Mouse (Mus musculus): ENCODE data around the gene Tmem206. TPM values are rescaled to one million over a fixed set of nuclear protein-coding genes. Genes with fewer than 3 reads are reported as not detected.
A peak's percentile ranks its signal among the peaks of the same experiment; 100 is the strongest.

Gene Tmem206
- polyA plus RNA-seq, 1 experiment: 22.2 TPM

DNA sequence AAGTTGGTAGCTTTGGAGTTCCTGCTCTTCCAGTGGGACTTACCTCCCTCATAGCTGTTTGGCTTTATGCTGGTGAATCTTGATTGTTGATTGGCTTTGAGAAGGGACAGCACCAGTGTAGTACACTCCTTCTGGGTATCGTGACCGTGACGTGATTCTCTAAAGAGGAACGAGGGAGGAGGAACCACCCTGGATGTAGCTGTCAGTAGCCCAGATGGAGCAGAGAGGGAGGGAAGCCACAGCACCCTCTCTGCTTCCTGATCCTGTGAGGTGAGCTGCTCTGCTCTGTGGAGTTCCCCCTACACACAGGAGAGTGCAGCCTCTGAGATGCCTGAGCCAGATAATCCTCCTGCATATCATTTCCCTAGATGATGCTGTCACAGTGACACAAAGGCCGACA, 8.8 kb downstream of the Tmem206 start:
- Histone ChIP-seq H3K27me3 (replicated peaks; ENCODE audit: control insufficient read depth, insufficient read depth, low read length) (no peaks in the 10 kb centered on the region), H3K36me3 (ENCODE audit: control insufficient read depth, insufficient read depth, low read length) (no peaks in the 10 kb centered on the region), H3K4me3 (ENCODE audit: insufficient read depth, low read depth, low read length) (no peak overlapping the region), H3K4me1 (ENCODE audit: control insufficient read depth, insufficient read depth, low read length) (peaks cover 4% of the 10 kb centered on the region; the same call in 1 of the 2 replicates), H3K27ac (ENCODE audit: insufficient read depth, low read depth, low read length) (no peak overlapping the region)
- TF ChIP-seq POLR2A (IDR thresholded peaks at IDR 0.05; ENCODE audit: low read depth, low read length) (no peak), CTCF (conservative IDR thresholded peaks at IDR 0.05; ENCODE audit: insufficient read depth, insufficient read length, low read depth, low read length) (no peak)
- no peak for DNase-seq
- WGBS: 78% methylated on average over 5 of the region's 5 CpGs

DNA sequence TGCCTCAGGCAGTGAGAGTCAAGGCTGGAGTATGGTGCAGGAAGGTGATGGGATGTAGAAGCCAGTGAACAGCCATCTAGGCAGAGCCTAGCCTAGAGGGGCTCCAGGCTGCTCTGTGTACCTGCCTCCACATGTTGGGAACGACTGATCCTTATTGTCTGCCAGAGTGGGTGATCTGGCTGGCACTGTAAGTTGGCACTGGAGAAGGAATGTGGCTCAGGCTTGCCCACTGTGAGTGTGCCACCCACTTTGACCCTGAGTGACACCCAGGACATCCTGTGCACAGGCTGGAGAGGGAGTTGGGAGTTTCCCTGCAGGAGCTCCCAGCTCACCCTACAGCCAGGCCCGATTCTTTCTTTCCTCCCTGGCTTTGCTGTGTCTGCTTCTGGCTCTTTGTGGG, 14.2 kb downstream of the Tmem206 start:
- WGBS: 56% methylated on average over 2 of the region's 2 CpGs
- Histone ChIP-seq H3K4me3 (ENCODE audit: insufficient read depth, low read depth, low read length) (no peak overlapping the region), H3K27me3 (replicated peaks; ENCODE audit: control insufficient read depth, insufficient read depth, low read length) (no peaks in the 10 kb centered on the region), H3K36me3 (ENCODE audit: control insufficient read depth, insufficient read depth, low read length) (no peaks in the 10 kb centered on the region), H3K27ac (ENCODE audit: insufficient read depth, low read depth, low read length) (no peak overlapping the region), H3K4me1 (ENCODE audit: control insufficient read depth, insufficient read depth, low read length) (0 out of 2 replicates have a peak, but pooled peaks cover 4% of the 10 kb centered on the region)
- TF ChIP-seq POLR2A (IDR thresholded peaks at IDR 0.05; ENCODE audit: low read depth, low read length) (no peak), CTCF (conservative IDR thresholded peaks at IDR 0.05; ENCODE audit: insufficient read depth, insufficient read length, low read depth, low read length) (no peak)
- DNase-seq: peak; percentile 30

DNA sequence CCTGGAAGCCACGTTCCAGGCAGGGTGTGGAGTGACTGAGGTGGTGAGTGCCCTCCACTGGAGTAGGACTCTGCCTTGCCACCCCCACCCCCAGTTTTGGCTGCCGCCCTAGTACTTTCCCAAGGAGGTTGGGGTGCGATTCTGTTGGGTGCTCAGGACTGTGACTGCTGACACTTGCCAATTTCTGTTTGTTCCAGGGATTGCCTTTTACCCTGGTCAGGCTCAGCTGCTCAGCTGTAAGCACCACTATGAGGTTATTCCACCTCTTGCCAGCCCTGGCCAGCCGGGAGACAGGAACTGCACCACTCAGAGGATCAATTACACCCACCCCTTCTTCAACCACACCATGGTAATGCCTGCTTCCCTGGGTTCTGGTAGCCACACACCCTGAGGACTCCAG, 14.8 kb downstream of the Tmem206 start:
- H3K27me3 ChIP-seq (replicated peaks; ENCODE audit: control insufficient read depth, insufficient read depth, low read length): no peaks in the 10 kb centered on the region
- no peak overlapping the region for H3K4me3 ChIP-seq (ENCODE audit: insufficient read depth, low read depth, low read length)
- H3K27ac ChIP-seq (ENCODE audit: insufficient read depth, low read depth, low read length): no peak overlapping the region
- TF ChIP-seq CTCF (conservative IDR thresholded peaks at IDR 0.05; ENCODE audit: insufficient read depth, insufficient read length, low read depth, low read length) (no peak), POLR2A (IDR thresholded peaks at IDR 0.05; ENCODE audit: low read depth, low read length) (no peak)
- H3K36me3 ChIP-seq (ENCODE audit: control insufficient read depth, insufficient read depth, low read length): no peaks in the 10 kb centered on the region
- 0 out of 2 replicates have a peak, but pooled peaks cover 4% of the 10 kb centered on the region for H3K4me1 ChIP-seq (ENCODE audit: control insufficient read depth, insufficient read depth, low read length)
- DNase-seq: peak; percentile 74
- WGBS: 56% methylated on average over 4 of the region's 4 CpGs

DNA sequence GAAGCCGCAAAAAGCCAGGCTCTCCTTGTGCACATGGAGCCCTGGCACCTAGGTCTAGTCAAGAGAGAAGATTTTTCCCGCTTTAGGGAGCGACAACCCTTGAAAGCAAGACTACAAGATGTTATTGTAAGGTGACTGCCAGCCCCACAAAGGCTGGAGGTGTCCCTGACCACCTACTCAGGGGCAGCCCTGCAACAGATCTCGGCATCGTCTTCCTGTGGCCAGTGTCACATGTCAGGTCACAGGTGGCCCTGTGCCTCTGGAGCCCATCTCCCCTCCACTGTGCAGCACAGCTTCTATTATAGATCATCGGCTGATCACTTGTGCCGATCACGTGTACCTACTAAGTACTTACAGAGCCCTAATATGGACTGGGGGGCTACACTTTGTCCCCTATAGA, 21.9 kb downstream of the Tmem206 start:
- Histone ChIP-seq H3K27me3 (replicated peaks; ENCODE audit: control insufficient read depth, insufficient read depth, low read length) (no peaks in the 10 kb centered on the region), H3K27ac (ENCODE audit: insufficient read depth, low read depth, low read length) (no peak overlapping the region), H3K4me3 (ENCODE audit: insufficient read depth, low read depth, low read length) (no peak overlapping the region), H3K4me1 (ENCODE audit: control insufficient read depth, insufficient read depth, low read length) (no peaks in the 10 kb centered on the region), H3K36me3 (ENCODE audit: control insufficient read depth, insufficient read depth, low read length) (peaks cover 6% of the 10 kb centered on the region)
- WGBS: 88% methylated on average over 8 of the region's 8 CpGs
- DNase-seq: no peak
- no peak for TF ChIP-seq CTCF (conservative IDR thresholded peaks at IDR 0.05; ENCODE audit: insufficient read depth, insufficient read length, low read depth, low read length)
- no peak for TF ChIP-seq POLR2A (IDR thresholded peaks at IDR 0.05; ENCODE audit: low read depth, low read length)

DNA sequence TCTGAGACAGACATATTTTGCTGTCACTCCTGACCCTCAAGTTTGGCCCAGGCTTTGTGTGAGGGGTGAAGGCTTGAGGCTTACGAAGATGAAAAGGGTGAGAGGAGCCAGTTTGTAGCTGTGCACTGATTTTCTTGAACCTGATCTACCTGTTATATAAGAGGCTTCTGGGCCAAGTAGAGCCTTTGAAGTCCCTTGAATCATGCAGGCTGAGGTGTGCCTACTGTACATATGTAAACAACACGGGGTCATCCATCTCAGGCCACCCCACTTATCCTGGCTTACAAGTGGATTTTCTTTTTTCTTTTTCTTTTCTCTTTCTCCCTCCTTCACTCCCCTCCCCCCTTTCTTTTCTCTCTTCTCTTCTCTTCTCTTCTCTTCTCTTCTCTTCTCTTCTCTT, 22.9 kb downstream of the Tmem206 start:
- whole genome bisulfite sequencing: 80% methylated on average over 2 of the region's 2 CpGs
- H3K4me1 ChIP-seq (ENCODE audit: control insufficient read depth, insufficient read depth, low read length): no peaks in the 10 kb centered on the region

DNA sequence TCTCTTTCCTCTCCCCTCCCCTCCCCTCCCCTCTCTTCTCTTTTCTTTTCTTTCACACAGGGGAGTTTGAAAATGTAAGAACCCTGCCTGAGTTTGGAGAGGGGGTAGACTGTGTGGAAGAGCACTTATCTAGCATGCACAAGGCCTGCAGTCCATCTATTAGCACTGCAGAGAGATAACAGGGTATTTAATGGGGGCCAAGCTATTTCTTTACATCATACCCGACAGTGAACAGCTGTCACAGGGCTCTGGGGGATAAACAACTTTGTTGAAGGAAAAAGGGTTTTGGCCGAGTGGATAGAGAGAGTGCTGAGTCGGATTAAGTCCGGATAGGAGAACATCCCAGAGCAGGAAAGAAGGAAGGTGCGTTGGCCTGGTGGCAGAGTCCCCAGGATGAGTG, 23.3 kb downstream of the Tmem206 start:
- Histone ChIP-seq H3K27ac (ENCODE audit: insufficient read depth, low read depth, low read length) (no peak overlapping the region), H3K27me3 (replicated peaks; ENCODE audit: control insufficient read depth, insufficient read depth, low read length) (no peaks in the 10 kb centered on the region), H3K4me3 (ENCODE audit: insufficient read depth, low read depth, low read length) (no peak overlapping the region), H3K36me3 (ENCODE audit: control insufficient read depth, insufficient read depth, low read length) (peaks cover 10% of the 10 kb centered on the region), H3K4me1 (ENCODE audit: control insufficient read depth, insufficient read depth, low read length) (no peaks in the 10 kb centered on the region)
- DNase-seq: no peak
- no peak for TF ChIP-seq POLR2A (IDR thresholded peaks at IDR 0.05; ENCODE audit: low read depth, low read length)
- no peak for TF ChIP-seq CTCF (conservative IDR thresholded peaks at IDR 0.05; ENCODE audit: insufficient read depth, insufficient read length, low read depth, low read length)
- 59% methylated on average over 5 of the region's 5 CpGs for WGBS

More for the DNA sequence above, 22.9 kb downstream of the Tmem206 start:
- peaks cover 10% of the 10 kb centered on the region for H3K36me3 ChIP-seq (ENCODE audit: control insufficient read depth, insufficient read depth, low read length)
- H3K27me3 ChIP-seq (replicated peaks; ENCODE audit: control insufficient read depth, insufficient read depth, low read length): no peaks in the 10 kb centered on the region
- TF ChIP-seq CTCF (conservative IDR thresholded peaks at IDR 0.05; ENCODE audit: insufficient read depth, insufficient read length, low read depth, low read length) (no peak), POLR2A (IDR thresholded peaks at IDR 0.05; ENCODE audit: low read depth, low read length) (no peak)
- no peak overlapping the region for H3K4me3 ChIP-seq (ENCODE audit: insufficient read depth, low read depth, low read length)
- no peak overlapping the region for H3K27ac ChIP-seq (ENCODE audit: insufficient read depth, low read depth, low read length)
- DNase-seq: no peak

DNA sequence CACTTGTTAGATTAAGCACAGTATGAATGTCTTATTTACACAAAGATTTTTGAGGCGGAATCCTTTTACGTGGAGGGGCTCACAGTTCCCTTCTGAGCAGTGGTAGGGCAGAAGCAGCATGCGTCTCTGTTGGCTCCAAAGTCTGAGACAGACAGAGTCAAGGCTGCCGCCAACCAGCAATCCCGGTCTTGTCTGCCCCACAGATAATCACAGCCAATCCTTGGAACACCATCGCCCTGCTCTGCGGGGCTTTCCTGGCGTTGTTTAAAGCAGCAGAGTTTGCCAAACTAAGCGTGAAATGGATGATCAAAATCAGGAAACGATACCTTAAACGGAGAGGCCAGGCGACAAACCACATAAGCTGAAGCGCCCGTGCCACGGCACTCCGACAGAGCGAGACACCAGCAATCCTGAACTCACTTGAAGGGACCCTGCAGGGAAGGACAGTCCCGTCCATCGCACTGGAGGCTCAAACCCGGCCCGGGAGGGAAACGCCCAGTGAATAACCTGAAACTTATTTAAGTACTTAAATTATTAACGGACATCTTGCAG, 23.9 kb downstream of the Tmem206 start:
- H3K27me3 ChIP-seq (replicated peaks; ENCODE audit: control insufficient read depth, insufficient read depth, low read length): no peaks in the 10 kb centered on the region
- TF ChIP-seq CTCF (conservative IDR thresholded peaks at IDR 0.05; ENCODE audit: insufficient read depth, insufficient read length, low read depth, low read length) (no peak), POLR2A (IDR thresholded peaks at IDR 0.05; ENCODE audit: low read depth, low read length) (no peak)
- no peak overlapping the region for H3K27ac ChIP-seq (ENCODE audit: insufficient read depth, low read depth, low read length)
- DNase-seq: no peak
- H3K4me1 ChIP-seq (ENCODE audit: control insufficient read depth, insufficient read depth, low read length): no peaks in the 10 kb centered on the region
- 73% methylated on average over 23 of the region's 23 CpGs for WGBS
- H3K4me3 ChIP-seq (ENCODE audit: insufficient read depth, low read depth, low read length): no peak overlapping the region
- peaks cover 10% of the 10 kb centered on the region for H3K36me3 ChIP-seq (ENCODE audit: control insufficient read depth, insufficient read depth, low read length)

All from kidney, adult 2 months (tissue).